Comparison of ENCODE assay signal across 8 mouse cellular contexts in genomic region chr19:46762992-46763342, GRCm38 (mm10). TPM values are rescaled to one million over a fixed set of nuclear protein-coding genes. Genes with fewer than 3 reads are reported as not detected.
DNase-seq lines count a peak whose midpoint lies in the region; ATAC-seq and TF ChIP-seq lines count a peak whose summit lies in the region.

No protein-coding gene starts in this region.

- H3K4me3 ChIP-seq in bone marrow macrophage, adult 2 months (ENCODE audit: insufficient read depth, low read length): peak overlapping the region; percentile 84
- H3K4me3 ChIP-seq in erythroblast, embryonic 14.5 days (replicated peaks): peak overlapping the region; percentile 100
- H3K4me3 ChIP-seq in limb, embryonic 10.5 days: peak overlapping the region; percentile 86
- H3K4me3 ChIP-seq in neural tube, embryonic 12.5 days: peak overlapping the region; percentile 76

- H3K27ac ChIP-seq in bone marrow macrophage, adult 2 months (ENCODE audit: insufficient read depth, low read depth, low read length): no peak overlapping the region
- no peak overlapping the region for H3K27ac ChIP-seq in limb, embryonic 10.5 days
- H3K27ac ChIP-seq in neural tube, embryonic 12.5 days: no peak overlapping the region

- H3K9me3 ChIP-seq in erythroblast, embryonic 14.5 days (ENCODE audit: control insufficient read depth, low read length): no peaks in the 10 kb centered on the region
- H3K9me3 ChIP-seq in limb, embryonic 10.5 days (replicated peaks): no peaks in the 10 kb centered on the region
- H3K9me3 ChIP-seq in neural tube, embryonic 12.5 days: no peaks in the 10 kb centered on the region

- H3K4me2 ChIP-seq in neural tube, embryonic 12.5 days (replicated peaks): peak overlapping the region; percentile 97

- H3K9ac ChIP-seq in neural tube, embryonic 12.5 days: peak overlapping the region; percentile 73

- peaks cover 3% of the 10 kb centered on the region for H3K36me3 ChIP-seq in erythroblast, embryonic 14.5 days (ENCODE audit: control insufficient read depth)
- H3K36me3 ChIP-seq in limb, embryonic 10.5 days: no peaks in the 10 kb centered on the region
- H3K36me3 ChIP-seq in neural tube, embryonic 12.5 days: no peaks in the 10 kb centered on the region

- TF ChIP-seq POLR2A in bone marrow macrophage, adult 2 months (IDR thresholded peaks at IDR 0.05; ENCODE audit: borderline replicate concordance, low read depth, low read length): no peak

- peak; percentile 19 to 24 for DNase-seq in layer of hippocampus, postnatal 36 days
- no peak for DNase-seq in layer of hippocampus, adult 9-11 months
- peak; percentile 53 for DNase-seq in limb, embryonic 10.5 days (ENCODE audit: low spot score)
- no peak for DNase-seq in urinary bladder, adult 2 months (ENCODE audit: low spot score)

- no peak for ATAC-seq in neural tube, embryonic 12.5 days (ENCODE audit: low FRiP score, low read depth)
- ATAC-seq in megakaryocyte-erythroid progenitor cell, adult 5-6 weeks (replicated peaks; ENCODE audit: low FRiP score, low TSS enrichment, poor library complexity, severe bottlenecking): no peak

- peaks cover 42% of the 10 kb centered on the region for H3K27me3 ChIP-seq in erythroblast, embryonic 14.5 days (ENCODE audit: control insufficient read depth)
- peaks cover 39% of the 10 kb centered on the region for H3K27me3 ChIP-seq in limb, embryonic 10.5 days (ENCODE audit: low read depth, poor library complexity, severe bottlenecking)
- no peaks in the 10 kb centered on the region; the same call in 1 of the 2 replicates for H3K27me3 ChIP-seq in neural tube, embryonic 12.5 days (replicated peaks)

- TF ChIP-seq CTCF in bone marrow macrophage, adult 2 months (IDR thresholded peaks at IDR 0.05; ENCODE audit: low read depth, low read length): no peak

- under 1% methylated on average over 19 of the region's 19 CpGs for WGBS in limb, embryonic 10.5 days
- WGBS in neural tube, embryonic 12.5 days: 1% methylated on average over 19 of the region's 19 CpGs

- peaks cover 15% of the 10 kb centered on the region for H3K4me1 ChIP-seq in bone marrow macrophage, adult 2 months (ENCODE audit: control insufficient read depth, insufficient read depth, low read length)
- peaks cover 60% of the 10 kb centered on the region for H3K4me1 ChIP-seq in erythroblast, embryonic 14.5 days (ENCODE audit: control insufficient read depth)
- peaks cover 24% of the 10 kb centered on the region for H3K4me1 ChIP-seq in limb, embryonic 10.5 days
- peaks cover 32% of the 10 kb centered on the region for H3K4me1 ChIP-seq in neural tube, embryonic 12.5 days

RNA-seq across cellular contexts. Expression of gene Cnnm2, which starts 1.6 kb away (rescaled TPM):
- 10 to 100 TPM; 36.6 to 39.8 TPM for total RNA-seq in layer of hippocampus, postnatal 36 days (2021)
- 16.0 and 16.2 TPM in 2 replicates for polyA plus RNA-seq in bone marrow macrophage, adult 2 months (2012; ENCODE audit: insufficient read depth, insufficient read length, missing spikeins)
- 3.5 and 4.9 TPM in 2 replicates for polyA plus RNA-seq in erythroblast, embryonic 14.5 days (2012)
- 1.5 and 1.6 TPM in 2 replicates for polyA plus RNA-seq in limb, embryonic 10.5 days (2016; fragmentation: Nextera tagmentation; extraction: Ambion mirVana)
- 8.4 and 9.0 TPM in 2 replicates for polyA plus RNA-seq in neural tube, embryonic 12.5 days (2016; fragmentation: Nextera tagmentation; extraction: Ambion mirVana)
- polyA plus RNA-seq in urinary bladder, adult 2 months (2012; rRNA removed): 11.6 and 11.9 TPM in 2 replicates
- total RNA-seq in megakaryocyte-erythroid progenitor cell, adult 5-6 weeks (2014; fragmentation: Nextera tagmentation): 20.3 and 22.0 TPM in 2 replicates
- total RNA-seq in megakaryocyte-erythroid progenitor cell, adult 5-6 weeks (2017): 7.0 and 13.6 TPM in 2 replicates

RNA-seq across cellular contexts. Expression of gene As3mt, which starts 55.7 kb away (rescaled TPM):
- total RNA-seq in layer of hippocampus, postnatal 36 days (2021): 10 to 100 TPM; 21.3 to 22.4 TPM
- polyA plus RNA-seq in bone marrow macrophage, adult 2 months (2012; ENCODE audit: insufficient read depth, insufficient read length, missing spikeins): 9.8 and 10.7 TPM in 2 replicates
- 0.07 TPM in 1 of 2 replicates, not detected in the other for polyA plus RNA-seq in erythroblast, embryonic 14.5 days (2012)
- 29.7 and 31.4 TPM in 2 replicates for polyA plus RNA-seq in limb, embryonic 10.5 days (2016; fragmentation: Nextera tagmentation; extraction: Ambion mirVana)
- 30.8 and 32.2 TPM in 2 replicates for polyA plus RNA-seq in neural tube, embryonic 12.5 days (2016; fragmentation: Nextera tagmentation; extraction: Ambion mirVana)
- polyA plus RNA-seq in urinary bladder, adult 2 months (2012; rRNA removed): 21.9 and 25.0 TPM in 2 replicates
- 6.5 and 6.6 TPM in 2 replicates for total RNA-seq in megakaryocyte-erythroid progenitor cell, adult 5-6 weeks (2014; fragmentation: Nextera tagmentation)
- total RNA-seq in megakaryocyte-erythroid progenitor cell, adult 5-6 weeks (2017): 1.6 and 16.2 TPM in 2 replicates

Comparison
In these comparisons a context has a peak if more than half of its experiments do, and no peak if none do; other contexts are left out.
1. DNase-seq: peak in layer of hippocampus, postnatal 36 days (2 of 2) and limb, embryonic 10.5 days (single experiment); none in layer of hippocampus, adult 9-11 months (single experiment) and urinary bladder, adult 2 months (single experiment).
2. RNA of gene As3mt, which starts 55.7 kb away (polyA plus RNA-seq): 30.8 to 32.2 TPM in neural tube, embryonic 12.5 days, 29.7 to 31.4 TPM in limb, embryonic 10.5 days, 21.9 to 25.0 TPM in urinary bladder, adult 2 months and 9.8 to 10.7 TPM in bone marrow macrophage, adult 2 months; 0.07 TPM in erythroblast, embryonic 14.5 days; every median in the first group is over 10 times any median in the second.
3. Peak in every context shown above with its lines, with median percentiles within 50 percentile points of each other: H3K4me3 ChIP-seq.